Mouse (Mus musculus): ENCODE results near the gene Cog8.

- TF ChIP-seq POLR2A (IDR thresholded peaks at IDR 0.05; ENCODE audit: low read depth, low read length): no peak
- no peak for TF ChIP-seq CTCF (IDR thresholded peaks at IDR 0.05; ENCODE audit: extremely low read depth, insufficient read length, insufficient replicate concordance, low read depth, low read length)
These were observed 39.4 kb upstream of the Cog8 start for GRCm38 (mm10) chr8:107095717-107096365.
